Mouse (Mus musculus): ENCODE data around the gene Slc22a23.

Slc22a23 gene

GRCm38 (mm10) chr13:34345128-34346085, at the start of gene Slc22a23:
Gene Slc22a23, minus strand, starts transcription at chr13:34345182.
- in situ Hi-C loops (cut with MboI, MseI), result loop anchor here (25.0 kb wide), 1 partner anchor 283 kb away; no protein-coding TSS in a partner anchor

- in situ Hi-C loops (cut with MboI, MseI), result loop anchor here (10.0 kb wide), 1 partner anchor 420 kb away; no protein-coding TSS in a partner anchor
These were observed 49.3 kb upstream of the Slc22a23 start for GRCm38 (mm10) chr13:34394305-34394704.

GRCm38 (mm10) chr13:34392376-34392775, 47.4 kb upstream of the Slc22a23 start:
- in situ Hi-C loops (cut with MboI, MseI), result loop anchor here (10.0 kb wide), 1 partner anchor 422 kb away; no protein-coding TSS in a partner anchor

GRCm38 (mm10) chr13:34388219-34388618, 43.2 kb upstream of the Slc22a23 start:
- in situ Hi-C loops (cut with MboI, MseI), result no loop called here

GRCm38 (mm10) chr13:34383416-34383815, 38.4 kb upstream of the Slc22a23 start:
- in situ Hi-C loops (cut with MboI, MseI), result no loop called here

- in situ Hi-C loops (cut with MboI, MseI), result no loop called here
These were observed 33.9 kb upstream of the Slc22a23 start for GRCm38 (mm10) chr13:34378926-34379325.

- in situ Hi-C loops (cut with MboI, MseI), result no loop called here
These were observed 30.2 kb upstream of the Slc22a23 start for GRCm38 (mm10) chr13:34375145-34375544.

GRCm38 (mm10) chr13:34372870-34373478, 28.0 kb upstream of the Slc22a23 start:
- in situ Hi-C loops (cut with MboI, MseI), result no loop called here

- in situ Hi-C loops (cut with MboI, MseI), result no loop called here
These were observed 27.2 kb upstream of the Slc22a23 start for GRCm38 (mm10) chr13:34371951-34372869.

- in situ Hi-C loops (cut with MboI, MseI), result no loop called here
These were observed 25.4 kb upstream of the Slc22a23 start for GRCm38 (mm10) chr13:34370281-34370825.

GRCm38 (mm10) chr13:34365226-34365625, 20.2 kb upstream of the Slc22a23 start:
- in situ Hi-C loops (cut with MboI, MseI), result no loop called here

- in situ Hi-C loops (cut with MboI, MseI), result no loop called here
These were observed 10.7 kb upstream of the Slc22a23 start for GRCm38 (mm10) chr13:34355656-34356055.

- in situ Hi-C loops (cut with MboI, MseI), result no loop called here
These were observed 10.0 kb upstream of the Slc22a23 start for GRCm38 (mm10) chr13:34354830-34355624.

- in situ Hi-C loops (cut with MboI, MseI), result no loop called here
These were observed 8.3 kb upstream of the Slc22a23 start for GRCm38 (mm10) chr13:34353241-34353640.

GRCm38 (mm10) chr13:34351437-34351836, 6.5 kb upstream of the Slc22a23 start:
- in situ Hi-C loops (cut with MboI, MseI), result no loop called here

- in situ Hi-C loops (cut with MboI, MseI), result loop anchor here (25.0 kb wide), 1 partner anchor 286 kb away; no protein-coding TSS in a partner anchor
These were observed 3.2 kb upstream of the Slc22a23 start for GRCm38 (mm10) chr13:34347960-34348889.

GRCm38 (mm10) chr13:34346748-34347147, 1.8 kb upstream of the Slc22a23 start:
- in situ Hi-C loops (cut with MboI, MseI), result loop anchor here (25.0 kb wide), 1 partner anchor 284 kb away; no protein-coding TSS in a partner anchor

GRCm38 (mm10) chr13:34346238-34346637, 1.3 kb upstream of the Slc22a23 start:
- in situ Hi-C loops (cut with MboI, MseI), result loop anchor here (25.0 kb wide), 1 partner anchor 284 kb away; no protein-coding TSS in a partner anchor

All from T-helper 1 cell (primary cell).